Mouse (Mus musculus) megakaryocyte, embryonic 14.5 days (primary cell): ENCODE data around the gene Sell. TPM values are rescaled to one million over a fixed set of nuclear protein-coding genes. Genes with fewer than 3 reads are reported as not detected.

Experiments used
- H3K27me3 ChIP-seq: replicated peaks from 2 replicates; pipeline ENCODE3; 2012; ENCODE audit warnings: inconsistent platforms
- H3K36me3 ChIP-seq: replicated peaks from 2 replicates; pipeline ENCODE3; 2012; ENCODE audit warnings: low read length, inconsistent platforms, mixed read lengths
- H3K4me1 ChIP-seq: 2 replicates; pipeline ENCODE4 v1.6.1; 2012; ENCODE audit warnings: inconsistent platforms
- H3K4me3 ChIP-seq: replicated peaks from 2 replicates; pipeline ENCODE3; 2012; ENCODE audit warnings: moderate library complexity, mild to moderate bottlenecking, inconsistent platforms
- H3K9me3 ChIP-seq: 2 replicates; pipeline ENCODE4 v1.6.1; 2012; ENCODE audit warnings: inconsistent platforms
- FLI1 ChIP-seq: IDR thresholded peaks from 2 replicates; pipeline ENCODE4 v1.6.1; 2012; ENCODE audit warnings: low read length, inconsistent platforms, mixed read lengths
- GATA1 ChIP-seq: IDR thresholded peaks from 3 replicates; pipeline ENCODE4 v1.6.1; 2012; ENCODE audit warnings: mixed read lengths, low read length, inconsistent platforms, borderline replicate concordance
- polyA plus RNA-seq: library from polyadenylated mRNA; stranded (reverse); fragments of >175 nt; gene quantifications from 2 replicates; pipeline ENCODE4 v1.2.3, GENCODE M21; 2012; ENCODE audit warnings: low replicate concordance; ENCODE audit not compliant: insufficient read depth

Gene Sell
- polyA plus RNA-seq, 1 experiment, result 1.9 TPM

DNA sequence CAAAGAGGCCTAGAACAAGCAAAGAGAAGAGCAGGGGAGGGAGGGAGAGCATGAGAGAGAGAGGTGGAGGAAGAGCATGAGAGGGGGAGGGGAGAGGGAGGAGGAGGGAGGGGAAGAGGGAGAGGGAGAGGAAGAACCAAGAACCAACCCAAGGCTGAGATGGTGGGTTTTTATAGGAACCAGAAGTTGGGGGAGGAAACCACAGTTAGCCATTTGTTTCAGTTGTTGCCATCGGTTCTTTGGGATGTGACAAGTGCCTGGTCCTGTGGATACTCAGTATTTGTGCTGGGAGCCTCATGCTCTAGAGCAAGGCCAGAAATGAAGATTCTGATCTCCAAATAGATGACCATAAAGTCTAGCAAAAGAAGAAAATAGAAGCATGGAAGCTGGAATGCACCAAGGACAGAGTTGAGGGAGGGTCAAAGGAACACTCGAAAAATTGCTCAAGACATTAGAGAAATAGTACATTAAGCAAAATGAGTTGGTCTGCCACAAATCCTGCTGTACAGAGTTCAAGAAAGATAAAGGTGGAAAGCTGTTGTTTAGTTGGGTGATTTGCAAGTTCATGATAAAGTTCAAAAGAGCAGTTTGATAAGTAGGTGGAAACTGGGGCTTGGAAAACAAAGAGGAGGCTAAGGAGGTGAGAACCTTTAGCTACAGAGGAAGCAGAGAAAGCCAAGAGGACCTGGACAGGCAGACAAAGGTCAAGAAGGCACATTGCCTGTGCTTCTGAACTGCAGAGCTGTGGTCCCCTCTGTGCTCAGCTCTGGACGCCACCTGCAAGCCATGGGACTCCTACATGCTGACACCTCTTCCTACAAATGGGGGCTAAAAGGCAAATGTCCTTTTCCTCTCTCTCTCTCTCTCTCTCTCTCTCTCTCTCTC is 58.4 kb downstream of the Sell start:
- Histone ChIP-seq H3K9me3 (no peaks in the 10 kb centered on the region), H3K4me1 (peaks cover 91% of the 10 kb centered on the region), H3K4me3 (peak overlapping the region; percentile 83), H3K36me3 (peaks cover 48% of the 10 kb centered on the region), H3K27me3 (no peaks in the 10 kb centered on the region)
- TF ChIP-seq FLI1 (no peak), GATA1 (no peak)

DNA sequence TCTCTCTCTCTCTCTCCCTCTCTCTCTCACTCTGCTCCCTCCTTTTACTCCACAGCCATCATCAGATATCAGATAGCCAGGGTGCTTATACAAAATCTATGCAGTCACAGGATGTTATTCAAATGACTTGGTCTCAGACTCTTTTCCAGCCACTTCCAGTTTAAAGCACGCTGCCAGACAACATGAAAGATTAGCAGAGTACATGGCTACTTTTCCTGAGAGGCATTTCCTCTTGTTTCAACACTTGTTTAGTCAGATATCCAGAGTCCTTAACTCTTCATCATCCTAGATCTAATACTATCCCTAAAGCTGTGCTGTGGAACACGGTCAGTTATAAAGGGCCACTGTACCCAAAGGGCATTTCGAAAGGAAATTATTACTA is 59.0 kb downstream of the Sell start:
- Histone ChIP-seq H3K4me3 (no peak overlapping the region), H3K27me3 (no peaks in the 10 kb centered on the region), H3K9me3 (no peaks in the 10 kb centered on the region), H3K36me3 (peaks cover 52% of the 10 kb centered on the region), H3K4me1 (peaks cover 87% of the 10 kb centered on the region)
- TF ChIP-seq FLI1, result no peak
- no peak for TF ChIP-seq GATA1

DNA sequence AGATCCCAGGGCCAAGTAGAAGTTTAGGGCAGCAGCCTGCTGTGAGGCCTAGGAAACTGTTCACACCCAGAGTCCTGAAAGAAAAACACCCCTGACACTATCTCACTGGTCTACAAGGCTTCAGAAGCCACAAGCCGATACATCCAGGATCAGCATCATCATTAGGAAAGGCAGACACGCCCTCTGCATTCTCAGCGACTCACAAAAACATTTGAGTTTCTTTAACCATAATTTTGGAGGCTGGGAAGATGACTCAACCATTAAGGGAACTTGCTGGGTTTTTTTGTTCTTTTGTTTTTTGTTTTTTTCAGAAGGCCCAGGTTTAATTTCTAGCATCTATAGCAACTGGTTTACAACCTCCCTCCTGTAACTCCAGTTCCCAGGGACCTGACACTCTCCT is 62.1 kb downstream of the Sell start:
- Histone ChIP-seq H3K4me3 (no peak overlapping the region), H3K9me3 (peaks cover 5% of the 10 kb centered on the region; the same call in 1 of the 2 replicates), H3K27me3 (no peaks in the 10 kb centered on the region), H3K36me3 (peaks cover 77% of the 10 kb centered on the region), H3K4me1 (peaks cover 78% of the 10 kb centered on the region)
- TF ChIP-seq FLI1, result no peak
- no peak for TF ChIP-seq GATA1

DNA sequence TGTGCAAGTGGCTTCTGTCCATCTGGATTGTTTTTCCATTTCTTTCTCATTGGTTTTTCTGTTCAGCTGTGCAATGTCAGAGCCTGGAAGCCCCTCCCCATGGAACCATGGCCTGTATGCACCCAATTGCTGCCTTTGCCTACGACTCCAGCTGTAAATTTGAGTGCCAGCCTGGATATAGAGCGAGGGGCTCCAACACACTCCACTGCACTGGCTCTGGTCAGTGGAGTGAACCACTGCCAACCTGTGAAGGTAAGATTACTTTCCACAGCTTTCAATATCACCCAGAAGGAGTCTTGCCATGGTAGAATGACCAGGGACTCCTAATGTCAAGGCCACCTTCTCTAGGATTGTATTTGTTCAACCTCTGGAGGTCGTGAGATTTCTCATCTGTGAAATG is 68.2 kb downstream of the Sell start:
- Histone ChIP-seq H3K27me3 (no peaks in the 10 kb centered on the region), H3K4me1 (peaks cover 78% of the 10 kb centered on the region), H3K9me3 (peaks cover 5% of the 10 kb centered on the region; the same call in 1 of the 2 replicates), H3K4me3 (no peak overlapping the region), H3K36me3 (peaks cover 88% of the 10 kb centered on the region)
- TF ChIP-seq GATA1 (no peak), FLI1 (no peak)

DNA sequence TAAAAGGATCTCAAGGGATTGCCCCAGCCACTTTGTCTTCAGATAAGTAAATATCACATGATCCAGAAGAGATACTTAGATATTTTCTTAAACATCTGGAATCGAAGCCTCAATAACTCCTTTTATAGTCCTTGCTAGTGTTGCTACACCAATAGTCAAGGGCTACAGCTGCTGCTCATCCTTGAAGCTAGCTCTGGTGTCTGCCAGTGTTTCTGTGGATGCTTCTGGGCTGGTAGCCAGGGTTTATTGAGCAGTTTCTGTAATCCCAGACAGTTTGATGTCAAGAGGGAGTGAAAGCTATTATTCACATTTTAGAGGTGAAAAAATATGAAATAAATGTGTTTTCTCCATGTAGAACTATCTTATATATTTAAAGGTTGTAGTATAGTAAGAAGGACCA is 70.8 kb downstream of the Sell start:
- H3K36me3 ChIP-seq, result peaks cover 82% of the 10 kb centered on the region
- H3K4me3 ChIP-seq, result no peak overlapping the region
- no peaks in the 10 kb centered on the region for H3K27me3 ChIP-seq
- peaks cover 5% of the 10 kb centered on the region; the same call in 1 of the 2 replicates for H3K9me3 ChIP-seq
- H3K4me1 ChIP-seq, result peaks cover 84% of the 10 kb centered on the region
- no peak for TF ChIP-seq FLI1
- TF ChIP-seq GATA1, result no peak

Other genes starting within 250 kb of the Sell start
- gene Scyl3, start 132.9 kb upstream of the Sell start, polyA plus RNA-seq, result 1.5 and 3.5 TPM in 2 replicates
- gene BC055324, start 67.2 kb upstream of the Sell start, polyA plus RNA-seq, result 0.44 TPM in 1 of 2 replicates, not detected in the other
- gene Mettl18, start 67.1 kb upstream of the Sell start, polyA plus RNA-seq, result 0.41 TPM in 1 of 2 replicates, not detected in the other
- gene Sele, start 13.7 kb upstream of the Sell start, polyA plus RNA-seq, result not detected in 2 replicates
- 197 and 302 TPM in 2 replicates for gene Selp, start 53.3 kb downstream of the Sell start, polyA plus RNA-seq
- 2.2 and 15.1 TPM in 2 replicates for gene F5, start 89.9 kb downstream of the Sell start, polyA plus RNA-seq
- 7.3 and 23.4 TPM in 2 replicates for gene Slc19a2, start 187.1 kb downstream of the Sell start, polyA plus RNA-seq
- 3.5 TPM in 1 of 2 replicates, not detected in the other for gene Ccdc181, start 213.6 kb downstream of the Sell start, polyA plus RNA-seq
- gene Nme7, start 242.1 kb downstream of the Sell start, polyA plus RNA-seq, result 0.86 and 5.1 TPM in 2 replicates
- 2.1 TPM in 1 of 2 replicates, not detected in the other for gene Blzf1, start 245.5 kb downstream of the Sell start, polyA plus RNA-seq